Mouse (Mus musculus): ENCODE data around the gene Slu7.
A peak's percentile ranks its signal among the peaks of the same experiment; 100 is the strongest.

GRCm38 (mm10) chr11:43411413-43411812 is 22.1 kb upstream of the Slu7 start:
- TF ChIP-seq CTCF (IDR thresholded peaks at IDR 0.05; ENCODE audit: control insufficient read depth, insufficient read depth, insufficient replicate concordance, low read depth, low read length), result peak; percentile 1; the same call in 1 of the 2 replicates
- no peak for TF ChIP-seq POLR2A (IDR thresholded peaks at IDR 0.05; ENCODE audit: control insufficient read depth, low read depth, low read length)
